Mouse (Mus musculus) adrenal gland, adult 18-20 months (tissue): ENCODE data around the gene Lpar1. TPM values are rescaled to one million over a fixed set of nuclear protein-coding genes. Genes with fewer than 3 reads are reported as not detected.
A peak's percentile ranks its signal among the peaks of the same experiment; 100 is the strongest.

Source experiments
- DNase-seq, 2 experiments: peaks; one replicate each; pipeline ENCODE4 v3.0.0; 2021 to 2022; ENCODE audit warnings: low spot score in 2 of 2
- long read RNA-seq, 2 experiments: library from polyadenylated mRNA; stranded (forward); transcript quantifications; one replicate each; pipeline ENCODE4 v2.0.0; 2021
- total RNA-seq, 2 experiments: library from RNA; stranded (reverse); gene quantifications; 1 replicate in 1 of 2; 2 replicates in 1 of 2; pipeline ENCODE4 v1.2.3; 2021

Lpar1 gene
- total RNA-seq = 10 to 100 TPM; 19.1 to 22.8 TPM
- long read RNA-seq, experiment 1, transcript Lpar1-201 (4 exons, 3,512 nt) = major isoform, 14 of 21 reads
- long read RNA-seq, experiment 1, partial matches to known transcripts = 2 of 21 reads
- long read RNA-seq, experiment 1, other reads (novel, unspliced or antisense) = 5 of 21 reads
- long read RNA-seq, experiment 2, transcript Lpar1-201 (4 exons, 3,512 nt) = major isoform, 9 of 26 reads
- long read RNA-seq, experiment 2, partial matches to known transcripts = 5 of 26 reads
- long read RNA-seq, experiment 2, other reads (novel, unspliced or antisense) = 11 of 26 reads

- no peak for DNase-seq
Measured at GRCm38 (mm10) chr4:58553631-58554358, at the start of gene Lpar1. TSS of gene Lpar1 (minus strand) at chr4:58553898.

- no peak for DNase-seq
Measured at GRCm38 (mm10) chr4:58585942-58586341, 32.2 kb upstream of the Lpar1 start.

GRCm38 (mm10) chr4:58581191-58581590 is 27.5 kb upstream of the Lpar1 start:
- no peak for DNase-seq

GRCm38 (mm10) chr4:58580516-58580915 is 26.8 kb upstream of the Lpar1 start:
- no peak for DNase-seq

GRCm38 (mm10) chr4:58580098-58580497 is 26.4 kb upstream of the Lpar1 start:
- no peak for DNase-seq

- DNase-seq = no peak
Measured at GRCm38 (mm10) chr4:58578488-58578887, 24.8 kb upstream of the Lpar1 start.

GRCm38 (mm10) chr4:58577382-58578048 is 23.8 kb upstream of the Lpar1 start:
- DNase-seq = no peak

- DNase-seq = no peak
Measured at GRCm38 (mm10) chr4:58575831-58576230, 22.1 kb upstream of the Lpar1 start.

- DNase-seq = no peak
Measured at GRCm38 (mm10) chr4:58574024-58574423, 20.3 kb upstream of the Lpar1 start.

GRCm38 (mm10) chr4:58572446-58572845 is 18.7 kb upstream of the Lpar1 start:
- no peak for DNase-seq

GRCm38 (mm10) chr4:58571661-58572060 is 18.0 kb upstream of the Lpar1 start:
- DNase-seq = no peak

GRCm38 (mm10) chr4:58571232-58571631 is 17.5 kb upstream of the Lpar1 start:
- no peak for DNase-seq

GRCm38 (mm10) chr4:58568486-58568885 is 14.8 kb upstream of the Lpar1 start:
- DNase-seq = no peak

GRCm38 (mm10) chr4:58562776-58563175 is 9.1 kb upstream of the Lpar1 start:
- no peak for DNase-seq

- no peak for DNase-seq
Measured at GRCm38 (mm10) chr4:58557001-58557400, 3.3 kb upstream of the Lpar1 start.

GRCm38 (mm10) chr4:58554359-58554838 is 701 bp upstream of the Lpar1 start:
- DNase-seq = no peak

- peak; percentile 71 to 77 for DNase-seq
Measured at GRCm38 (mm10) chr4:58552731-58553630, 717 bp downstream of the Lpar1 start.

GRCm38 (mm10) chr4:58552229-58552628 is 1.5 kb downstream of the Lpar1 start:
- DNase-seq = no peak

- peak; percentile 81 to 83 for DNase-seq
Measured at GRCm38 (mm10) chr4:58551820-58552219, 1.9 kb downstream of the Lpar1 start.

- no peak for DNase-seq
Measured at GRCm38 (mm10) chr4:58547725-58548124, 6.0 kb downstream of the Lpar1 start.

- DNase-seq = no peak
Measured at GRCm38 (mm10) chr4:58547273-58547565, 6.5 kb downstream of the Lpar1 start.
